Mouse (Mus musculus) liver, embryonic 14.5 days (tissue): ENCODE data around the gene Ccl6.

Experiments used
- CTCF ChIP-seq: IDR thresholded peaks from 2 replicates; pipeline ENCODE4 v1.5.1; 2016; ENCODE audit warnings: antibody characterized with exemption, low read depth, control low read depth
- EP300 ChIP-seq: IDR thresholded peaks from 2 replicates; pipeline ENCODE4 v1.6.1; 2016; ENCODE audit warnings: antibody characterized with exemption, low read depth

GRCm38 (mm10) chr11:83639533-83639932, 46.6 kb upstream of the Ccl6 start:
- TF ChIP-seq EP300 (no peak), CTCF (peak; percentile 25)
